Mouse (Mus musculus) layer of hippocampus, adult 18-20 months (tissue): Measurements from ENCODE around the gene Kirrel3. TPM values are rescaled to one million over a fixed set of nuclear protein-coding genes. Genes with fewer than 3 reads are reported as not detected.
A peak's percentile ranks its signal among the peaks of the same experiment; 100 is the strongest.

Experiments used
- DNase-seq, 2 experiments: peaks; one replicate each; pipeline ENCODE4 v3.0.0; 2022; ENCODE audit warnings: low spot score in 2 of 2
- total RNA-seq, 2 experiments: library from RNA; stranded (reverse); gene quantifications; 2 replicates each; pipeline ENCODE4 v1.2.3; 2021

Gene Kirrel3
- total RNA-seq, 2 experiments from 2014 or later = 45.7 to 54.8 TPM

DNA sequence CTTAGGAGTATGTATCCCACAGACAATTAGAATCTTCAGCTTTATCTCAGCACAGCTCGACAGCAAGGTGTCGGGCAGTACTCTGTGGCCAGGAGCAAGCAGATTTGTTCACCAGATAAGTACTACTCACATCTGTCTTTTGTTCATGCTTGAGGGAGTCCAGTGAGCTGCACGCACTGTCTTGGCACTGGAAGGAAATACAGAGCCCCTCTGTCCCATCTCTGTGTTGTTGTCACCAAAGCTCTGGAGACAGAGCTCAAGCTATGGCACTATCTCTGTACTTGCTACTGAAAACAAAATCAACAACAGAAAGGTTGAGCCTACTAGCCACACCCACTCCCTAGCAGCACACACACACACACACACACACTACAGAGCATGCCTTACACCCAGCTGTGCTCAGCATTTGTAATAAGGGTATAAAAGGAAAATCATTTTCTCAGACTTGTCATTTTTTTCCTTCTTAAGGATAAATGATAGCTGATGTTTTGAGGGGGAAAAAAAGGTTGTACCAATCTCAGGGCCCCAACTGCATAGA is 106.4 kb downstream of the Kirrel3 start:
- DNase-seq = no peak

DNA sequence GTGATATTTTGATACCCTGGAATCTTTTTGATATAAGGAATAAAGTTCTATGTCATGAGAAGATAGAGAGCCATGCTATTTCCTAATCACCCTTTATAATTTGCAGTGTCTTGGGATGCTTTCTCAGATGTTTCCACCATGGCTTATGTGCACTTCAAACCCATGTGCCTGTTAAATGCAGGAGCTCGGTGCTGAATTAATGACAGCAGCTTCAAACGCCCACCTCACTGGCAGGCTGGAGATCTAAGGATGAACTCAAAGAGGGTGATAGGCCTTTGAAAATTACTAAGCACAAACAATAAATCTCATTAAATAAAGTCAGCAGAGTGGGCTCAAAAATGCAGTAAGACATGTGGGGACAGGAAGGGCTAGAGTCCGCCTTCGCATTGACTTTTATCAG is 108.2 kb downstream of the Kirrel3 start:
- DNase-seq = no peak

DNA sequence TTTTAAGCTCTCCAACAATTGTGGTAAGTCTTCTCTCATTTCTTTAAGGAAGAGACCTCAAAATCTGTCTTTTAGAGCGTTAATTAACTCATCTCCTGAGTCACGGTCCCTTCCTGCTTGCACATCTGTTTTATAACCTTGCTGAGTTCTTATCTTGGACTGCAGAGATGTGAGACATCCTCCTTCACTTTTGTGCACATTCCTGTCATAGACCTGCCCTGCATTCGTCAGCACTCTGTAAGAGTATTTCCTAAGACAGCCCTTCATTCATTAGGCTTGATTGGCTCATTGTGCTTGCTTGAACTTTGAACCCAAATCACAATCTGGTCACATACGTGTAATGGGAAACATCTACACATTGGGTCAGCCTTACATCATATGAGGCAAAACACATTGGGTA is 114.6 kb downstream of the Kirrel3 start:
- no peak for DNase-seq

DNA sequence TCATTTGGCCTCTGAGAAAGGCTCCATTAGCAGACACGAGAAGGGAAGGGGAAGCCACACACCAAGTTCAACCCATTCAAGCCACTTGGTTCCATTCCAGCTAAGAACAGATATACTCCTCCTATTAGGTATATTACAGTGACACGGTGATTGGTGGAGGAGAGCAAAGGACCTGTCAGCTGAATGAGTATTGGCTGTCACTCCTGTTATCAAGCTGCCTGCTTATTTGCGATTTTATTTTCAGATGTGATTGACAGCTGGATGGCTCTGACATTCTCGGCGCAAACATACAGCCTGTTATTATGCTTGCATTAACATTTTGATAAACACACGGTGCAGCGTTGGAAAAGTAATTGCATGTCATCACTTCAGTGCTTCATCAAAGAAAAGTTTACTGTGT is 118.1 kb downstream of the Kirrel3 start:
- no peak for DNase-seq

DNA sequence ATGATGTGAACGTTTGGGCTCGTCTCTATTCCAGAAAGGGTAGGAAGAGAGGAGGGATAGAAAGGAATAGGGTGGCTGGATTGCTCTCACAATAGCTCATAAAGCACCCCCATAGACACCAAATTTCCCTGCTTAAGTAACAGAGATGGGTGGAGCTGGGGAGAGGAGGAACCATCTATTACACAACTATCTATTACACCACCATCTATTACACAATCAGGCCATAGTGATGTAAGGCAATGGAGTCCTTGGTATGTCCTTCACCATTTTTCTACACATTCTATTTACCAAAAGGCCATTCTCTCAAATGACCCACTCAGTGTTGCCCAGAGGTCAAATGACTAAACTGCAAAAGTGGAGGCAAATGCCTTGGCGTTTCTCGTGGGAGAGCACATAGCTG is 119.2 kb downstream of the Kirrel3 start:
- DNase-seq = no peak

DNA sequence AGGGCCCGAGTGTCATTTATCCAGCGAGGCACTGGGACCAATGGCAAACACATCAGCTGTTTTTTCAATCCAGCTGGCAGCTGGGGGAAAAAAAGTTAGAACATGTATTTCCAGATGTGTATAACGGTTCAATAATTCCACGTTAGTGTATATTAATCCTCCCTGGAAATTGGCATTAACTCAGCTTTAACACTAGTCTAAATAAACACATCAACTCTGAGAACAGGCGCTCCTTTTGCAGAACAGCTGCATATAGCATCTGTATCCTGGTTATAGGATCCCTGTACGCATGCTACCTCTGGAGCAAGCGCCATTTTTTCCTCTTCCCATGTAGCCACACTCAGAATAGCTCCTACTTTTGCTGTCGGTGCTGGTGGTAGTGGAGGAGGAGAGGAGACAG is 119.8 kb downstream of the Kirrel3 start:
- DNase-seq = no peak

DNA sequence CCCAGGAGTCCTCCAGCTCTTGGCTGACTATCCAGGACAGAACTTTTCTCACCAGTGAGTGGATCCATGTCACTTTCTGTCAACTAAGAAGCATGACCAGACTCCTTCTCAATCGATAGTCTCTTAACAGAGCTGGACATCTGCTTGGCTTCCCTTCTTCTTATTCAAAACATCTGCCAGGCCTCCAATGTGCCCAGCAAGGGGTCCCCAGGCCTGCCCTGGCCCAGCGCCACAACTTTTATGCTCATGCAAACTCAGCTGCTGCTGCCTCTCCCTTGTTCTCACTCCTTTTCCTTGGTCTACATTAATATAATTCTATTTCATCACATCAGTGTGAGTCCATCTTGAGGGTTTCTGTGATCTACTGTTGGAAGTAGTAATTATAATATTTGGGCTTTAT is 122.3 kb downstream of the Kirrel3 start:
- DNase-seq = no peak

DNA sequence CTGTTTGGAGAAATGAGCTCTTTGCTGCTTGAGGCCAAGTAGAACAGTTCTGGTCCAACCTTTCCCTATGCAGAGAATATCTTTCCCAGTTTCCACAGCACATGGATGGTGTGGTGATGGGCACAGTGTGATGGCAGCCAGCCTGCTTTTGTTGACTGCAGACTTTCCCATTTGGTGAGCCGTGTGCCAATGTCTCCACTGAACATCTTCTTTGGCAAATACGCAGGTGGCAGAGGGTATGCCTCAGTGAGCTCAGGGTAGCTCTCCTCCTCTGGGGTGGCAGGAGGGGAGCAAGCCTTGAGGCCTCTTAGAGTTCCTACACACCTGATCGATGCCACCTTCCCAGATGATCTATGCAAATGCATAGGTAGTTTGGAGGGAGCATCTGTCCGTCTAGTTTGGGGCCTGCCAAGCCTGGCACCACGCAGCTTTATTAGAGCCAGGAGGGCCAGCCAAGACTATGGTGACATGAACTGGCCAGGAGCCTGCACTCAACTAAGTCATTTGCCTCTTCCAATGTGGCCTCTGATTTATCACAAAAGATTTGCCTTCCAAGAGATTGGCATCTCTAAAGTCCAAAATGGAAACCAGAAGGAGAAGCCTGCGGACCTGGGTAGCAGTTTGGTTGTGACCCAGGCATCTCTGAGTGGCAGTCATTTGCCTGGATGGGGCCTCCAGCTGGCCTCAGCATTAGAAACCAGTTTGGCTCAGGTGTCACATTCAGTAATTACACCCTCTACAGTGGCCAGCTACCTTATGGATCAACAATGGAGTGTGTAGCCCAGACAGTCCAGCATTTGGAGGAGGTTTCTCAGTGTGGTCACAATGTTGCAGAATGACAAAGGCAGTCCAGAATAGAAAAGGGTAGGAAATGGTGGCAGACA is 127.4 kb downstream of the Kirrel3 start:
- peak in 1 of 2 experiments; percentile 22 for DNase-seq

DNA sequence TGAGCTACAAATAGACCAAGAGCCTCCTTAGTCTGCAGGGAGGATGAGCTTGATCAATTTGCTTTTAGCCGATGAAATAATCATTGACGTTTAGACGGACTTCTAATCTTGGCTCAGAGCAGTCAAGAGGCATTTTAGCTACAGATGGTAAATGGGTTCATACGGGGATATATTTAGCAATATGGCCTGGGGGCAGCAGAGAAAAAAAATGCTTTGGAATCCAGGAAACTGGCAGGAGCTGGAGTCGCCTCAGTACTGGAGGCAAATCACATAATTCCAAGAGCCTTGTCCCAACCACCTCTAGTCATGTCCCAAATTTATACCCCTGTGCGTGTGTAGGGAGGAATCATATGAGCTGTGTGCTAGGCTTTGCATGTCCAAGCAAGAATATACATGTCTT is 132.4 kb downstream of the Kirrel3 start:
- DNase-seq = no peak

DNA sequence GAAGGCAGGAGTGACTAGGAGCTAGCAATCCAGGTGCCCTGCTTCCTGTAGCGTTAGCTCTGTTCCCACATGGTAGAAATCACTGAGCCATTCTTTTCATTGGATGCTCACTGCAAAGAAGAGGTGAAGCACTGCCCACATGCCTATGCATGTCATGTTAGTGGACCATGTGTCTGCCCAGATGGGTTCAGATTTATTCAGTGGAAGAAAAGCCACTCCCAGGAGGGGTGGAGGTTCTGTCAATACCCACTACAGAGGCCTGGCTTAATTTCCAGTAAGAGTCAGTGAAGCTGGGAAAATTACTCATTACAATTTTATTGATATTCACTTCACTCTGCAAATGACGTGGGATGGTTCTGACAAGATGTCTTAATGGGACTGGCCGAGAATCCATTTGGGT is 134.2 kb downstream of the Kirrel3 start:
- no peak for DNase-seq

DNA sequence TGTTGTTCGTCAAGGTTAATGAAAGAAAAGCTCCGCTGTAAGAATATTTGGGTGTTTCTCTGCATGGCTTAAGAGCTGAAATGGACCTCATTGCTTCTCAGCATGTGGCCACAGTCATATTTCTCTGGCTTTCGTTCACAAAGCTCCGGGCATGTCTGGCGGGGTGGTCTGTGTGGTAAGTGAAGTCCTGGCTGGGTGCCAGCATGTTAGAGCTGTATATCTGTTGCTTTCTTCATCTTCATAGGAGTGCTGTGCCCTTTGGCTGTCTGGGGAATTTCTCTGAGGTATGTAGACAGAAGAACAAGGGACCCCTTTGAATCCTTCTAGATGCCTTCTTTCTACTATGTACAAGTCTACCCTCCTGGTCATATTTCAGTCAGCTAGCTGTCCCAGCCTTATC is 137.8 kb downstream of the Kirrel3 start:
- DNase-seq = no peak

DNA sequence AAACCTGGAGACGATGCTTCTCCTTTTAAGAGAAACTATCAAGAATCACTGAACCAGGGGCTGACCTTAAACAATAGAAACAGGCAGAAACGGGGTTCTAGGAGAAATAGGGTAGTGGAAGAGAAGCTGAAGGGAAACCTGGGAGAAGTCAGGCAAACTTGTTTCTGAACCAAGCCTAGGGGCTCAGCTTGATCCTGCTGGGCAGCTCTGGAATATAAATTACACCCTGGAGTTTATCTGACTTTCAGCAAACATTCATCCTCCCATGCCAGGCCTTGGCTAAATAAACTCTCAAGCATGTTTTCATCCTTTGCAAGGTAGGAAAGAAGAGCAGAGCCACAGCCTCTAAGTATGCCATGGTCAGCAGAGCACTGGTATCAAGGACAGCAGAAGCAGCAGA is 138.3 kb downstream of the Kirrel3 start:
- no peak for DNase-seq

DNA sequence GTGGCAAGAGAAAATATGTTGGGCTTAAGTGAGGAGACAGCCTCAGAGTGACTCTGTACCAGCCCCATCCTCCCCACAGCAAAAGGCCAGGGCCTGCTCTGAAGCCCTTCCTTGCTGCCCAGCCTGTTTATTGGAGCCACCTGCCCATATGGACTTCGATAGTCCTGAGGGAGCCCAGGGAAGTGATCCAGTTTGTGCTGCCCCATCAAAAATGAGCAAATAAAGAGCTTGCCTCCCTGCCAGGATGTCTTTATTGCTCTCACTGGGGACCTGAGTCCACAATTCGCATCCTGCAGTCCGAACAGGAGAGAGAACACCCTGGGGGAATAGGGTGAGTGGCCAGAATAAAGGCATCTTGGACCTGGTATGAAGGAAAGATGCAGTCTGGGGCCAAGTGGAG is 143.1 kb downstream of the Kirrel3 start:
- no peak for DNase-seq

DNA sequence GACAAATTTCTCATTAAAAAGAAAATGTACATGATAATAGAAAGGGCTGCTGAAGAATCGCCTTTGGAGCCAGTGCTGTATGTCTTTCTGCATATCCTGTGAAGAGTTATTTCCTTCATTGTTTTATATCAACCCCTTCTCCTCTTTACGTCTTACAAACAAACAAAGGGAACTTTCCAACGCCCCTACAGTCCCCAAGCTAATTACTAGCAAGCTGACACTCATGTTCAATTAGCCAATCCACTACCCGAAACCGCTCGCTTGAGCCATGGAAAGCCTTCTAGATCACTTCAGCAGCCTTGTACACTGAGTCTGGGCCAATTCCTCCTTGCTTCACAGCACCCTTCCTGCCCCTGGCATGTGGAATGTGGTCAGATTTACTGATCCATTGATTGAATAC is 150.0 kb downstream of the Kirrel3 start:
- DNase-seq = no peak

DNA sequence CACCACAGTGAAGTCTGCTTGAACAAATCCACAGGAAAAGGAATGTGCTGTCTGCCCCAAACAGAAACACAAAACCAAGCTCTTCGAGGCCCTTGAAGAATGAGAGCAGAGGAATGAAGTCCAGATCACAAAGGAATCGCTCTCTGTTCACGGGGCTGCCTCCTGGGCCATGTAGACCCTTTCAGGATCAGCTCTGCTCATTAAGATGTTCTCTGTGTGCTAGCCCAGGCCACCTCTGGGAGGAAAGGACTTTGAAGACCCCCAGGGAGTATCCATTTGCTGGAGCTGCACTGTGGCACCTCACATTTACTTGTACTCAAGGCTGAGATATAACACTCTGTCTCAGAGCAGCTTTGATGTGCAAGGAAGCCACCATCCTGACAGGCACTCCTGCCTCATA is 158.2 kb downstream of the Kirrel3 start:
- DNase-seq = no peak

DNA sequence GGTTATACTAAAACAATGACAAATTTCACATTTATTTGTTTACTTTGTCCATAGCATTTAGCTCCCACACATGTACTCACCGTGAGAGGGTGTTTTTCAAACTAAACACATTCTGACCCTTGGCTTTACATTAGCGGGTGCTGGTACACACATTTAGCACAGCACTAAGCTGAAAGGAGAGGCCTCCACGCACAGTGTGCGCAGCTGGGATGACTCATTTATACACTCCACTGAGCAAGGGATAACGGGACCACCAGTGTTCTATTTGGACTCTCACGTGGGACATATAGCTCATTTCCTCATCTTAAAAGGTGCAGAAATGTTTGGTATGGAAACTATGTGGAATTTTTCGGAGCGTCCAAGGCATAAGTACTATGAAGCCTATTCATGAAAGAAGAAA is 158.7 kb downstream of the Kirrel3 start:
- no peak for DNase-seq

DNA sequence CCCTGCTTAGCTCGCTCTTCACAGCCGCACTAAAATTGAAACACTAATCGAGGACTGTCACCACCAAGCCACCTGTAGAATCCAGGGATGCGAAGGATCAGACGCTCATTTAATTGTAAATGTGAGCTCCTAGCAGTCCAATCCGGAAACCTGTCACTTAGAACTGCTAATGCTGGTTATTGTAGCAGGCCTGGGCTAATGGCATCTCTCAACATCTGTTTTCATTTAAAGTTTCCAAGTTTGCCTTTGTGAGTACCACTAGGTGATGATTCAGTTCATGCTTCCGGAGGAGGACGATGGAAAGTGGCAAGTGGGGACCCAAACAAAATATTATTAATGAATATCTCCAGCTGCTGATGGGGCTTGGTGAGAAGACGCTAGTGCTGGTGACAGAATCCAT is 161.1 kb downstream of the Kirrel3 start:
- DNase-seq = no peak

DNA sequence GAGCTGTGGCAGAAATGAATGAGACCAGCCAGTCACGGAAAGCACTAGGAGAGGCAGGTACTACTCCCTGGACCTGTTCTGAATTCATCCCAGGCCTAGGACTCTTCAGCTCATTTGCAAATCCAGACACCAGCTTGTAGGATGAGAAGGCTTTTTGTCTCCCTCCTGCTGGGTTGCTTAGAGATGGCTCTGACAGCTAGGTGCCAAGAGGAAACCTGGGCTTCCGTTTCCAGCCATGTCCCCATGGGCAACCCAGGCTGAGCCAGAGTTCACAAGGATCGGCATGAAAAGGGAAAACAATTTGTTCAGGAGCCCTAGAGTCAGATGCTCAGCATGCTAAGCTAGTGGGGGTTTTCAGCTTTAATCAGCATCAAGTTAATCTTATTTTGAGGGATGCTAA is 166.6 kb downstream of the Kirrel3 start:
- DNase-seq = no peak

DNA sequence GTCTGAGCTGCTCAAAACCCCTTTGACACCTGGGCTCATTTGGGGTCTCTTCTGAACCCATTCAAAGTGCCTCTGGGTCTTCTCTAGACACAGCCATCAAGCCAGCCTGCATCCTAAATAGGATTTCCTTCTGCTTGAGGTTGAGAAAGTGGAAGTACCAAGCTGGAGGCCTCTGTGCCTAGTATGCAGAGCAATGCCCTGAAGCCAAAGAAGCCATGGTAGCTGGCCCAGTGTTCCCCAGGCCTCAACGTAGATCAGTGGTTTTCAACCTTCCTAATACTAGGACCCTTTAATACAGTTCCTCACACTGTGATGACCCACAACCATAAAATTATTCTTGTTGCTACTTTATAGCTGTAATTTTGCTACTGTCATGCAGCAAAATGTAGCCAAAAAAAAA is 167.4 kb downstream of the Kirrel3 start:
- no peak for DNase-seq

DNA sequence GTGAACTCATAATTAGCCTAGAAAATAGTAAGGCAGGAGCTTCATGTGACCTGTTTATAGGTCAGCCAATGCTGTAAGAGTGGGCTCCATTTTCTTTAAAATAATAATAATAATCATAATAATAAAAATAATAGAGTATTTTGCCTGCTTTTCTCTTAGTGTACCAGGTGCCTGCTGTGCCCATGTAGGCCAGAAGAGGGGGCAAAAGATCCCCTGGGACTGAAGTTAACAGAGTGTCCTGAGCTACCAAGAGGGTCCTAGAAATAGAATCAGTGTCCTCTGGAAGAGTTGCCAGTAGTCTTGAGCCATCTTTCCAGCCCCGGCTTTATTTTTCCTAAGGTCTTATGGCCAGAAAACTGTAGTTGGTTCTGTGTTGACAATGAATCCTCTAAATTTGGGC is 174.9 kb downstream of the Kirrel3 start:
- peak in 1 of 2 experiments; percentile 43 for DNase-seq

DNA sequence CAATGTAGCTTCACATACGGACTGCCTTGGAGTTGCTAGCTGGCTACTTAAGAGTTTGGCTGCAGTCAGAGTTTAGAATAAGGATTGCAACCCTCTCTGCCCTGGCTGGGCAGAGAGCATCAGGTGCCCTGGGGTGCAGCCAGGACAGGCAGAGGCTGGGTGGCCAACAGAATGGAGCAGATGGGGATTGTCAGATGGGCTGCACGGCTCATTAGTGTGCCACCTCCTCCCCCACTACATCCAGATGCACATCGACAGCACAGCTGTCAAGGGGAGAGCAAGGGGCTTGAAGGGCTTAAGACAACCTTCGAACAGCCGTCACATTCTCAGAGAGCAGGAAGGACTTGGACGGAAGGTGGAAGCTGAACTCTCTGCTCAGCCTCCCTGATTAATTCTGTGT is 177.7 kb downstream of the Kirrel3 start:
- DNase-seq = no peak

DNA sequence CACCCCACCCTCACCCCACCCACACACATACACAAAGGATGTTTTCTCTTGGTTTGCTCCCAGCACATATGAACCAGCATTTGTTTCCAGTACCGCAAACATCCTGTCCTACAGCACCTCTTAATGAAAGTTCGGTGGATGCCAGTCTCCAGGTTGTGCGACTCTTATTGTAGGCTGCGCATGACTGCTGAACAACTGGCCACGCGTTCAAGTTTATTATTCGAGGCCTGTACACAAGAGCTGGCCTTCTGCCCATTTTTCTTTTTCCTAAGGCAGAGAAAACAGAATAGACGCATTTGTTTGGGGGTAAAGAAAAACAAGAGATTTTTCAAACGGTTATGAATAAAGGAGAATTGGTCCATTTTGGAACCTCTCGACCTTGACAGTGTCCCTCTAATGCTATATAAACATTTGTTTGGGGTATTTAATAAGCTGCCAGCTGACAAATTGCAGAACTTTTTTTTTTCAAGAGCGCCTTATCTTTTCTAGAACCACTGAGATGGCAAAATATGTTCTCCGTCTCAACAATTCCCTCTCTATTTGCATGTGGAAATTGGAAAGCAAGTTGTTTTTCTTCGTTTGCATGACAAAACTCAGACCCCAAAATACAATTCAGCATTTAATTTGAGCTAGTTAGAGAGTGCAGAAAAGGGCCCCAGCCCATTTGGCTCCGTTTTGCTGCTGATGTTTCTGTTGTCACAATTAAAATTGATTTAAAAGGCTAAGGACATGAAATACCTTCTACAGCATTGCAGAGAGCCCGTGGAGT is 179.9 kb downstream of the Kirrel3 start:
- peak in 1 of 2 experiments; percentile 22 for DNase-seq
